Comparison of ENCODE assay signal across 31 mouse cellular contexts in the genomic region with DNA sequence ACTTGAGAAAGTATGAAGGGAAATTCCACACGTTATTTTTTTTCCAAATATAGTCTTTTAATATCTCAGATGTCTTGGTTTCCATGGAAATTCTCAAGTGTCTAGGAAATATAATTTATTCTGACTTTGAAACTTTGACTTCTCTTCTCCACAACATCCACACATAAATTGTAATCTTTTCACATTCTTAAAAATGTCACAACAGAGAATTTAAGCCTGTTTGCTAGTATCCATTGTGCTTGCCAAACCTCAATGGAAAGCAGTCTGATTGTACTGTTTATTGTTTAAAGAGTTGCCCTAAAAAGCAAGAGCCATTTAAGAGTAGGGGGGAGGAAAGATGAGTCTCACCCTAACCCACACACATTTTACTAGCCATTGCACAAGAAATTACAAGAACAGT. TPM values are rescaled to one million over a fixed set of nuclear protein-coding genes. Genes with fewer than 3 reads are reported as not detected.
DNase-seq lines count a peak whose midpoint lies in the region; ATAC-seq and TF ChIP-seq lines count a peak whose summit lies in the region.
"Had no signal": no experiment of that assay in that cellular context is flagged by ENCODE, and none has a peak within 500 bp of the region (broad histone marks: within the 10 kb centered on the region; RNA-seq: fewer than 3 reads in every experiment).

No protein-coding gene starts in this region.

- intact Hi-C loops in gastrocnemius, postnatal 14 days (cut with DNase I; ENCODE audit: low total_unique reads), result no loop called here

- H3K4me3 ChIP-seq in hindbrain, embryonic 15.5 days, result no peak overlapping the region
- no peak overlapping the region for H3K4me3 ChIP-seq in hindbrain, embryonic 14.5 days (replicated peaks; ENCODE audit: low read length)
- peak overlapping the region; percentile 79 for H3K4me3 ChIP-seq in layer of hippocampus, adult 2 months
- H3K4me3 ChIP-seq in embryonic fibroblast, embryonic 13.5 days (ENCODE audit: insufficient read depth, low read length), result peak overlapping the region; percentile 67

- no peak for ATAC-seq in hindbrain, embryonic 15.5 days (ENCODE audit: low FRiP score, low read depth)
- no peak for ATAC-seq in hindbrain, embryonic 14.5 days (ENCODE audit: low FRiP score)
- ATAC-seq: activated CD4-positive, CD25-positive, alpha-beta regulatory T cell, adult 4 months; CD4-positive, CD25-positive, alpha-beta regulatory T cell, adult 4 months; intestine, embryonic 16.5 days had no signal

- no peak overlapping the region for H3K27ac ChIP-seq in hindbrain, embryonic 15.5 days (replicated peaks)
- no peak overlapping the region for H3K27ac ChIP-seq in hindbrain, embryonic 14.5 days
- H3K27ac ChIP-seq in layer of hippocampus, adult 2 months, result no peak overlapping the region
- peak overlapping the region; percentile 85 for H3K27ac ChIP-seq in embryonic fibroblast, embryonic 13.5 days (ENCODE audit: insufficient read depth, low read length)
- H3K27ac ChIP-seq: forebrain, embryonic 10.5 days; heart, embryonic 10.5 days; limb, embryonic 10.5 days; limb, embryonic 15.5 days; liver, embryonic 13.5 days; stomach, postnatal 0 days had no signal

- DNase-seq in hindbrain, embryonic 14.5 days (ENCODE audit: low spot score), result no peak
- DNase-seq in layer of hippocampus, adult 2 months (ENCODE audit: low spot score in 2 of 2), result no peak
- no peak for DNase-seq in layer of hippocampus, postnatal 10 days (ENCODE audit: low spot score in 2 of 2)
- peak; percentile 69 for DNase-seq in 3T3-L1 (ENCODE audit: low read depth, low spot score)
- DNase-seq in gastrocnemius, postnatal 14 days, result no peak
- no peak for DNase-seq in embryo, embryonic 10 days (ENCODE audit: low spot score)
- DNase-seq: adrenal gland, adult 2 months; adrenal gland, postnatal 36 days; cerebellum, postnatal 25 days; gastrocnemius, postnatal 25 days; heart, adult 11 months; heart, postnatal 36 days; kidney, adult 9 months; kidney, postnatal 36 days; layer of hippocampus, postnatal 36 days; liver, embryonic 13.5 days; lung, adult 18-20 months; lung, postnatal 10 days; right cerebral cortex, postnatal 4 days; thymus, adult 18-20 months; thymus, postnatal 25 days had no signal

- no peaks in the 10 kb centered on the region for H3K9me3 ChIP-seq in hindbrain, embryonic 15.5 days
- H3K9me3 ChIP-seq in hindbrain, embryonic 14.5 days (ENCODE audit: control insufficient read depth, low read length), result no peaks in the 10 kb centered on the region
- H3K9me3 ChIP-seq: forebrain, embryonic 10.5 days; heart, embryonic 10.5 days; limb, embryonic 10.5 days; limb, embryonic 15.5 days; liver, embryonic 13.5 days had no signal

- H3K27me3 ChIP-seq in hindbrain, embryonic 15.5 days, result no peaks in the 10 kb centered on the region
- H3K27me3 ChIP-seq in hindbrain, embryonic 14.5 days (ENCODE audit: control insufficient read depth, insufficient read depth, low read length), result peaks cover 30% of the 10 kb centered on the region

- no peak for TF ChIP-seq CTCF in layer of hippocampus, adult 2 months (conservative IDR thresholded peaks at IDR 0.05)
- TF ChIP-seq CTCF in embryonic fibroblast, embryonic 13.5 days (IDR thresholded peaks at IDR 0.05; ENCODE audit: borderline replicate concordance, insufficient read depth, low read length), result no peak

- H3K4me1 ChIP-seq in hindbrain, embryonic 15.5 days (replicated peaks), result peaks cover 19% of the 10 kb centered on the region
- H3K4me1 ChIP-seq in hindbrain, embryonic 14.5 days (replicated peaks; ENCODE audit: control insufficient read depth, insufficient read depth, low read length), result peaks cover 16% of the 10 kb centered on the region
- peaks cover 3% of the 10 kb centered on the region; the same call in 1 of the 2 replicates for H3K4me1 ChIP-seq in embryonic fibroblast, embryonic 13.5 days (ENCODE audit: control insufficient read depth, insufficient read depth, low read length)

- no peaks in the 10 kb centered on the region for H3K36me3 ChIP-seq in hindbrain, embryonic 15.5 days
- no peaks in the 10 kb centered on the region for H3K36me3 ChIP-seq in hindbrain, embryonic 14.5 days (replicated peaks; ENCODE audit: control insufficient read depth, insufficient read depth)
- H3K36me3 ChIP-seq: forebrain, embryonic 10.5 days; heart, embryonic 10.5 days; limb, embryonic 10.5 days; limb, embryonic 15.5 days; liver, embryonic 13.5 days had no signal

- H3K4me2 ChIP-seq in hindbrain, embryonic 15.5 days, result peak overlapping the region; percentile 95; the same call in 1 of the 2 replicates
- no peak overlapping the region for H3K4me2 ChIP-seq in hindbrain, embryonic 14.5 days (replicated peaks)

- 69% methylated on average over 1 of the region's 1 CpGs for WGBS in hindbrain, embryonic 15.5 days
- WGBS in hindbrain, embryonic 14.5 days, result 65% methylated on average over 1 of the region's 1 CpGs

- TF ChIP-seq POLR2A in embryonic fibroblast, embryonic 13.5 days (IDR thresholded peaks at IDR 0.05; ENCODE audit: low read depth, low read length), result no peak

- H3K9ac ChIP-seq in hindbrain, embryonic 15.5 days, result no peak overlapping the region
- no peak overlapping the region for H3K9ac ChIP-seq in hindbrain, embryonic 14.5 days
- H3K9ac ChIP-seq: limb, embryonic 15.5 days; liver, embryonic 13.5 days had no signal

RNA-seq across cellular contexts. Expression of a gene that starts 1.4 kb away (rescaled TPM):
- polyA plus RNA-seq in hindbrain, embryonic 15.5 days (2015; fragmentation: Nextera tagmentation; extraction: Ambion mirVana), result 7.6 and 8.3 TPM in 2 replicates
- 7.7 and 10.3 TPM in 2 replicates for polyA plus RNA-seq in hindbrain, embryonic 14.5 days (2014; fragmentation: Nextera tagmentation; extraction: Ambion mirVana)
- 10 to 100 TPM; 10.8 to 11.8 TPM for total RNA-seq in layer of hippocampus, adult 2 months (2021)
- 10 to 100 TPM; 16.6 to 18.4 TPM for total RNA-seq in layer of hippocampus, postnatal 10 days (2021)
- 60.0 and 79.4 TPM in 2 replicates for polyA plus RNA-seq in embryonic fibroblast, embryonic 13.5 days (2011; ENCODE audit: insufficient read length, low read depth, missing spikeins)
- under 1 TPM; 0.20 to 0.23 TPM for total RNA-seq in gastrocnemius, postnatal 14 days (2021)

RNA-seq across cellular contexts. Expression of a gene that starts 16.6 kb away (rescaled TPM):
- polyA plus RNA-seq in hindbrain, embryonic 15.5 days (2015; fragmentation: Nextera tagmentation; extraction: Ambion mirVana), result 8.9 and 9.3 TPM in 2 replicates
- polyA plus RNA-seq in hindbrain, embryonic 14.5 days (2014; fragmentation: Nextera tagmentation; extraction: Ambion mirVana), result 9.1 and 9.5 TPM in 2 replicates
- 10 to 100 TPM; 26.3 to 26.7 TPM for total RNA-seq in layer of hippocampus, adult 2 months (2021)
- total RNA-seq in layer of hippocampus, postnatal 10 days (2021), result 10 to 100 TPM; 24.6 to 28.1 TPM
- 18.3 and 20.0 TPM in 2 replicates for polyA plus RNA-seq in embryonic fibroblast, embryonic 13.5 days (2011; ENCODE audit: insufficient read length, low read depth, missing spikeins)
- total RNA-seq in gastrocnemius, postnatal 14 days (2021), result 1 to 10 TPM; 4.0 to 6.2 TPM

Comparison
In these comparisons a context has a peak if more than half of its experiments do, and no peak if none do; other contexts are left out.
1. H3K4me3 ChIP-seq: peak in layer of hippocampus, adult 2 months (single experiment) and embryonic fibroblast, embryonic 13.5 days (single experiment); none in hindbrain, embryonic 15.5 days (single experiment) and hindbrain, embryonic 14.5 days (single experiment).
2. RNA of a gene that starts 1.4 kb away (total RNA-seq): 16.6 to 18.4 TPM in layer of hippocampus, postnatal 10 days and 10.8 to 11.8 TPM in layer of hippocampus, adult 2 months; 0.20 to 0.23 TPM in gastrocnemius, postnatal 14 days; every median in the first group is over 4 times any median in the second.